Mouse (Mus musculus) bone marrow, adult 2 months (tissue): ENCODE data around the gene Tbata.

Experiments
- CTCF ChIP-seq: fragments of 200-500 bp; IDR thresholded peaks from 2 replicates; pipeline ENCODE4 v1.5.1; 2011; ENCODE audit warnings: low read length, control low read depth; ENCODE audit not compliant: control insufficient read depth, insufficient read depth
- POLR2A ChIP-seq: fragments of 200-500 bp; IDR thresholded peaks from 2 replicates; pipeline ENCODE4 v1.6.1; 2011; ENCODE audit warnings: low read depth, mild to moderate bottlenecking, control low read depth, low read length, borderline replicate concordance; ENCODE audit not compliant: control insufficient read depth

GRCm38 (mm10) chr10:61188010-61188409, 16.3 kb downstream of the Tbata start:
- no peak for TF ChIP-seq CTCF
- no peak for TF ChIP-seq POLR2A
